Mouse (Mus musculus) left cerebral cortex, postnatal 10 days (tissue): ENCODE measurements around the gene Wdr18. TPM values are rescaled to one million over a fixed set of nuclear protein-coding genes. Genes with fewer than 3 reads are reported as not detected.

Experiments used
- DNase-seq, 2 experiments: peaks; one replicate each; pipeline ENCODE4 v3.0.0; 2021 to 2022; ENCODE audit warnings: low spot score in 2 of 2, mixed read lengths in 1 of 2; ENCODE audit errors: extremely low spot score in 1 of 2
- intact Hi-C: fragments of 180-260 bp; cut with DNase I; formaldehyde crosslinking; loops from one replicate; pipeline ENCODE4 v1.15.1; 2025
- total RNA-seq, 2 experiments: library from RNA; stranded (reverse); gene quantifications; 2 replicates each; pipeline ENCODE4 v1.2.3; 2021

The Wdr18 gene
- total RNA-seq, 2 experiments from 2014 or later, result 46.2 to 49.9 TPM

DNA sequence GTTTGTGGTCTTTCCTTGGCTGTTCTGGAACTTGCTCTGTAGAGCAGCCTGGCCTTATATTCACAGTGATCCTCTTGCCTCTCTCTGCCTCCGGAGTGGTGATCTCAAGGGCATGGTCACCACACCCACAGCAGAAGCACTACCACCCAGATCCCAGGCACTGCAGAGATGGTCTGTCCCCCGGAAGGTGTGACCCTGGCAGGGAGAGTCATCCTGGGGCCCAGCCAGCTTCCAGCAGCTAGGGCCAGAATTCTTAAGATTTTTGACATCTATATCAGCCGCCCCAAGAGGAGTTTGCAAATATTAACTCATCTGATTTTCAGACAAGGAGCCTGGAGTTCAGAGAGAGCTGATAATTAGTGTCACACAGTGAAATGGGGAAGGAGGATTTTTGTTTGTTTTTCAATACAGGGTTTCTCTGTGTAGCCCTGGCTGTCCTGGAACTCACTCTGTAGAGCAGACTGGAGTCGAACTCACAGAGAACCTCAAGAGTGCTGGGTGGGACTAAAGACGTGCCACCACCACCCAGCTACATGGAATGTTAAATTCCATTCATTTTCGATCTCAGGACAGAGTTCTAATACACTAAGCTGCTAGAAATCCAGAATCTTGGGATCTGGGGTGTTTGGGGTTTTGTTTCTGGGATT lies 26.4 kb downstream of the Wdr18 start:
- intact Hi-C loops, result loop anchor here (5.0 to 10.0 kb wide), 3 partner anchors 51 to 258 kb away; partner anchors contain the start of genes Ndufs7, Polr2e and Stk11
- DNase-seq, result no peak

GRCm38 (mm10) chr10:79986963-79987362 lies 27.0 kb downstream of the Wdr18 start:
- intact Hi-C loops, result loop anchor here (5.0 to 10.0 kb wide), 3 partner anchors 50 to 258 kb away; partner anchors contain the start of genes Ndufs7, Polr2e and Stk11
- peak; percentile 54 to 90 for DNase-seq

- intact Hi-C loops, result loop anchor here (5.0 to 10.0 kb wide), 3 partner anchors 49 to 257 kb away; partner anchors contain the start of genes Ndufs7, Polr2e and Stk11
Observed at GRCm38 (mm10) chr10:79987771-79988505, 28.0 kb downstream of the Wdr18 start.

GRCm38 (mm10) chr10:79988506-79989271 lies 28.7 kb downstream of the Wdr18 start, which contains the start of gene Cnn2:
TSS of gene Cnn2 (plus strand) at chr10:79988584.
- DNase-seq, result peak in 1 of 2 experiments; percentile 80
- intact Hi-C loops, result loop anchor here (5.0 to 10.0 kb wide), 3 partner anchors 49 to 256 kb away; partner anchors contain the start of genes Ndufs7, Polr2e and Stk11

More at GRCm38 (mm10) chr10:79987771-79988505, 28.0 kb downstream of the Wdr18 start:
- DNase-seq, result no peak

- intact Hi-C loops, result loop anchor here (5.0 to 10.0 kb wide), 3 partner anchors 48 to 255 kb away; partner anchors contain the start of genes Ndufs7, Polr2e and Stk11
- no peak for DNase-seq
Observed at GRCm38 (mm10) chr10:79989272-79989786, 29.4 kb downstream of the Wdr18 start.

DNA sequence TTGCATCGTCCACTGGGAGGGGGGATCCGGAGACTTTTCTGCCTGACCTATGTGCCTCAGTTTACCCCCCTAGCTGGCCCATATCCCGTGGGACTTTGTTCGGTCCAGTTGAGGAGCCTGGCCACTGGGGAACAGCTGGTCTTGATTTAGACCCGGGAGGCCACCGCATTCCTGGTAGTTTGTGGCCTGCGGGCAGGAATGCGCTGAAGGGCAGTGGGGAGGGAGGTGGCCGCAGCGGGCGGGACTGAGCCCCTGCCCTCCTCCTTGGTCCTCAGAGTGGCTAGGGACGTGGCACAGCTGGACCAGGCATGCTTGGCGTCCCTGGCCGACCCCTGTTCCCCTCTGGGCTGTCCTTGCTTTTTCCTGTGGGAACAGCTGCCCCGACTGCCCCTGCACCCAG lies 29.9 kb downstream of the Wdr18 start:
- intact Hi-C loops, result loop anchor here (5.0 to 10.0 kb wide), 3 partner anchors 47 to 255 kb away; partner anchors contain the start of genes Ndufs7, Polr2e and Stk11
- DNase-seq, result peak in 1 of 2 experiments; percentile 77

DNA sequence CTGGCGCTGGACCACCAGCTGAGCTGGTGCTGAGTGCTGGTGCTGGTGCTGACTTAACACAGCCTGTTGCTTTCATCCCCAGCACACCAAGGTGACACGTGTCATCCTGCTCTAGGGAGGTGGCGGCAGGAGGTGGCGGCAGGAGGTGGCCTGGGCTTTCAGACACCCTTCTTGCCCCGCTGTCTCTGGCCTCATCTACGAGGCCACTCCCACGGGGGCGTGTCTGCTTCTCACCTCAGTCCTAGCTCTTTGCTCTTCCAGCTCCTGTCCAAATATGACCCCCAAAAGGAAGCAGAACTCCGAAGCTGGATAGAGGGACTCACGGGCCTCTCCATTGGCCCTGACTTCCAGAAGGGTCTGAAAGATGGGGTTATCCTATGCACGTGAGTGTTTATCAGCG lies 31.1 kb downstream of the Wdr18 start:
- intact Hi-C loops, result no loop called here
- DNase-seq, result no peak

- intact Hi-C loops, result no loop called here
- no peak for DNase-seq
Observed at GRCm38 (mm10) chr10:79991548-79991947, 31.6 kb downstream of the Wdr18 start.

GRCm38 (mm10) chr10:79994397-79995115 lies 34.6 kb downstream of the Wdr18 start:
- intact Hi-C loops, result no loop called here

GRCm38 (mm10) chr10:79995636-79996035 lies 35.7 kb downstream of the Wdr18 start:
- intact Hi-C loops, result no loop called here
- DNase-seq, result no peak

More at GRCm38 (mm10) chr10:79994397-79995115, 34.6 kb downstream of the Wdr18 start:
- peak in 1 of 2 experiments; percentile 71 for DNase-seq

DNA sequence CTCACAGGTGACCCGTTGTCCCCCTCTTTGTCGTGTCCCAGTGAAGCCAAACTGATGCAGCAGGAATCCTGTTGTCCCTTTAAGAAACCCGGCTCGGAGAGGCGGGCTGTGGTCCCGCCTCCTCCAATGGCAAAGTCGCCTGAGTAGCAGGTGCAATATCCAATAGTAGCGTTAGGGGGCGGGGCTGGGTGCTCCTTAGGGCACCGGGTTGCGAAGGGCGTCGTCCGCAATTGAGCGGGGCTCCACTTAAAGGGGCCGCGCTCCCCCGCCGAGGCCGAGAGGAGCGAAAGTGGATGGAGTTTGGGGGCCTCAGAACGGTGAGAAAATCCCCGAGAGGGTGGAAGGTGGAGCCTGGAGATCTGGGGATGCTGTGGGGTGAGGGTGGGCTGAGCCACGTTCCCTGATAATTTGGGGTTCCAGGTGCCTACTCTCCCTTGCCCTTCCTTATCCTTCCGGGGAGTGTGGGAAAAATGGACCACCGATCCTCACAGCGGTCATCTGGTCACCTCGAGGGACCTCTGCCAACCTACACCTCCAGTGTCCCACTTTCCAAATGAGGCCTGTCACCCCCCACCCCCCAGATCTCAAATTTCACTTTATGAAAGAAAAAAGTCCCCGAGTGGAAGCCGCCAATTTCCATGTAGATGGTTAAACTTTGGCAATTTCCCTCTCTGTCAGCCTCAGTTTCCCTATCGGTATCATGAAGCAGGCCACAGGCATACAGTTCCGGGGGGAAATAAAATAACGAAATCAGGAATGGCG lies 36.5 kb downstream of the Wdr18 start, which contains the start of gene Abca7:
Gene Abca7, plus strand, starts transcription at position 223 of the 762 bp plus-strand sequence.
- intact Hi-C loops, result no loop called here
- DNase-seq, result peak; percentile 92 to 97

GRCm38 (mm10) chr10:79997034-79997760 lies 37.2 kb downstream of the Wdr18 start:
- peak; percentile 76 for DNase-seq
- intact Hi-C loops, result no loop called here

GRCm38 (mm10) chr10:79997819-79998218 lies 37.9 kb downstream of the Wdr18 start:
- DNase-seq, result peak in 1 of 2 experiments; percentile 56
- intact Hi-C loops, result no loop called here

- intact Hi-C loops, result no loop called here
Observed at GRCm38 (mm10) chr10:80001945-80002344, 42.0 kb downstream of the Wdr18 start.

DNA sequence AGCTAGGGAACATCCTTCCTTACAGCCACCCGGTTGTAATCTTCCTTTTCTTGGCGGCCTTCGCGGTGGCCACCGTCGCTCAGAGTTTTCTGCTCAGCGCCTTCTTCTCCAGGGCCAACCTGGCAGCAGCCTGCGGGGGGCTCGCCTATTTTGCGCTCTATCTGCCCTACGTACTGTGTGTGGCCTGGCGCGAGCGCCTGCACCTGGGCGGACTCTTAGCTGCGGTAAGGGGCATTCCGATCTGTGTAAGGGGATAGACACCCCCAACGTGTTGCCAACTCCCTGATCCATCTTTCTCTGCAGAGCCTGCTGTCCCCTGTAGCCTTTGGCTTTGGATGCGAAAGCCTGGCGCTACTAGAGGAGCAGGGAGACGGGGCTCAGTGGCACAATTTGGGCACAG lies 42.9 kb downstream of the Wdr18 start:
- no peak for DNase-seq
- intact Hi-C loops, result no loop called here

More at GRCm38 (mm10) chr10:80001945-80002344, 42.0 kb downstream of the Wdr18 start:
- DNase-seq, result no peak
